Mouse (Mus musculus) midbrain, embryonic 16.5 days (tissue): ENCODE measurements at regions not wholly inside any gene's neighbourhood (a gene's known extent, or its start where the extent isn't known, plus 50 kb on each side); places are given as distances from the start of the nearest gene placed in this dataset.
"Not testable (repeated sequence)": the region's sequence is repeated elsewhere in the genome, so short reads cannot be mapped to it uniquely, and the experiment has no call there.

ENCODE experiments used
- ATAC-seq: fragments of 200-750 bp; cut with Nextera tagmentation; 2 replicates; pipeline ENCODE4 v1.8.0; 2017; ENCODE audit warnings: moderate TSS enrichment
- H3K27ac ChIP-seq: fragments of 300-500 bp; sonication (generic); 2 replicates; pipeline ENCODE4 v1.5.1; 2014; ENCODE audit warnings: mild to moderate bottlenecking, low read length, mixed read lengths
- H3K27me3 ChIP-seq: fragments of 300-500 bp; sonication (generic); 2 replicates; pipeline ENCODE4 v1.6.1; 2014; ENCODE audit warnings: low read depth, low read length, mixed read lengths; ENCODE audit not compliant: control insufficient read depth, insufficient read depth
- H3K36me3 ChIP-seq: fragments of 300-500 bp; sonication (generic); 2 replicates; pipeline ENCODE4 v1.6.1; 2014; ENCODE audit warnings: mild to moderate bottlenecking, low read length, moderate library complexity, mixed read lengths; ENCODE audit not compliant: control insufficient read depth, insufficient read depth
- H3K4me1 ChIP-seq: fragments of 300-500 bp; sonication (generic); 2 replicates; pipeline ENCODE4 v1.6.1; 2014; ENCODE audit warnings: mild to moderate bottlenecking, low read length, mixed read lengths; ENCODE audit not compliant: control insufficient read depth, insufficient read depth
- H3K4me2 ChIP-seq: fragments of 300-500 bp; sonication (generic); 2 replicates; pipeline ENCODE4 v1.6.1; 2014; ENCODE audit warnings: mild to moderate bottlenecking, low read length, mixed read lengths
- H3K4me3 ChIP-seq: fragments of 300-500 bp; sonication (generic); 2 replicates; pipeline ENCODE4 v1.5.1; 2014; ENCODE audit warnings: low read depth, mild to moderate bottlenecking, low read length, moderate library complexity, mixed read lengths
- H3K9ac ChIP-seq: fragments of 300-500 bp; sonication (generic); 2 replicates; pipeline ENCODE4 v1.6.1; 2014; ENCODE audit warnings: low read depth, low read length, mixed read lengths
- H3K9me3 ChIP-seq: fragments of 300-500 bp; sonication (generic); replicated peaks from 2 replicates; pipeline ENCODE4 v1.6.1; 2014; ENCODE audit warnings: mild to moderate bottlenecking, low read length, mixed read lengths; ENCODE audit not compliant: control insufficient read depth, poor library complexity, severe bottlenecking
- WGBS: fragments of 180-500 bp; shearing (Covaris S2); extraction: QIAGEN DNeasy Blood & Tissue Kit; methylation state at CpG from one replicate; pipeline ENCODE4 v1.1.7; 2014; 5-methylcytosine and 5-hydroxymethylcytosine counted together

- WGBS = 74% methylated on average over 2 of the region's 2 CpGs
- Histone ChIP-seq H3K4me2 (no peak overlapping the region), H3K9ac (no peak overlapping the region), H3K36me3 (no peaks in the 10 kb centered on the region), H3K27me3 (no peaks in the 10 kb centered on the region), H3K27ac (no peak overlapping the region), H3K4me3 (no peak overlapping the region), H3K4me1 (no peaks in the 10 kb centered on the region), H3K9me3 (no peaks in the 10 kb centered on the region)
- ATAC-seq = no peak
These were observed 234.2 kb downstream of the Unc5cl start for GRCm38 (mm10) chr17:48688944-48689343.

GRCm38 (mm10) chr17:48698456-48698855 lies 233.7 kb upstream of the Lrfn2 start:
- Histone ChIP-seq H3K36me3 (no peaks in the 10 kb centered on the region; the same call in 1 of the 2 replicates), H3K4me2 (no peak overlapping the region), H3K27ac (no peak overlapping the region), H3K4me3 (no peak overlapping the region), H3K27me3 (no peaks in the 10 kb centered on the region), H3K4me1 (no peaks in the 10 kb centered on the region), H3K9me3 (peaks cover 10% of the 10 kb centered on the region; the same call in 1 of the 2 replicates), H3K9ac (no peak overlapping the region)
- WGBS = 80% methylated on average over 5 of the region's 5 CpGs
- ATAC-seq = no peak

- H3K9ac ChIP-seq = no peak overlapping the region
- H3K4me1 ChIP-seq = no peaks in the 10 kb centered on the region
- H3K36me3 ChIP-seq = no peaks in the 10 kb centered on the region; the same call in 1 of the 2 replicates
- H3K4me3 ChIP-seq = no peak overlapping the region
- H3K9me3 ChIP-seq = peaks cover 10% of the 10 kb centered on the region; the same call in 1 of the 2 replicates
- no peak overlapping the region for H3K27ac ChIP-seq
- 36% methylated on average over 10 of the region's 10 CpGs for WGBS
- H3K4me2 ChIP-seq = no peak overlapping the region
- no peak for ATAC-seq
- no peaks in the 10 kb centered on the region for H3K27me3 ChIP-seq
These were observed 231.6 kb upstream of the Lrfn2 start for GRCm38 (mm10) chr17:48700591-48700990.

GRCm38 (mm10) chr17:48720506-48720905 lies 211.7 kb upstream of the Lrfn2 start:
- no peak overlapping the region for H3K4me2 ChIP-seq
- WGBS = 83% methylated on average over 4 of the region's 4 CpGs
- no peaks in the 10 kb centered on the region for H3K4me1 ChIP-seq
- no peaks in the 10 kb centered on the region for H3K9me3 ChIP-seq
- H3K9ac ChIP-seq = no peak overlapping the region
- H3K4me3 ChIP-seq = no peak overlapping the region
- H3K36me3 ChIP-seq = no peaks in the 10 kb centered on the region
- no peak for ATAC-seq
- no peak overlapping the region for H3K27ac ChIP-seq
- H3K27me3 ChIP-seq = no peaks in the 10 kb centered on the region

- no peaks in the 10 kb centered on the region for H3K36me3 ChIP-seq
- H3K4me1 ChIP-seq = no peaks in the 10 kb centered on the region
- no peak overlapping the region for H3K9ac ChIP-seq
- H3K9me3 ChIP-seq = no peaks in the 10 kb centered on the region
- H3K27ac ChIP-seq = no peak overlapping the region
- no peak overlapping the region for H3K4me2 ChIP-seq
- H3K27me3 ChIP-seq = no peaks in the 10 kb centered on the region
- no peak for ATAC-seq
- H3K4me3 ChIP-seq = no peak overlapping the region
- WGBS = 81% methylated on average over 10 of the region's 10 CpGs
These were observed 208.9 kb upstream of the Lrfn2 start for GRCm38 (mm10) chr17:48723286-48723685.

- Histone ChIP-seq H3K9ac (no peak overlapping the region), H3K27me3 (no peaks in the 10 kb centered on the region), H3K4me3 (no peak overlapping the region), H3K27ac (no peak overlapping the region), H3K9me3 (no peaks in the 10 kb centered on the region), H3K36me3 (no peaks in the 10 kb centered on the region), H3K4me2 (no peak overlapping the region), H3K4me1 (no peaks in the 10 kb centered on the region)
- ATAC-seq = no peak
- WGBS = 92% methylated on average over 11 of the region's 11 CpGs
These were observed 207.6 kb upstream of the Lrfn2 start for GRCm38 (mm10) chr17:48724513-48725112.

GRCm38 (mm10) chr17:48726460-48726859 lies 205.7 kb upstream of the Lrfn2 start:
- no peak for ATAC-seq
- WGBS = 82% methylated on average over 3 of the region's 3 CpGs

GRCm38 (mm10) chr17:48733801-48734200 lies 198.4 kb upstream of the Lrfn2 start:
- Histone ChIP-seq H3K4me3 (no peak overlapping the region), H3K36me3 (no peaks in the 10 kb centered on the region), H3K9ac (no peak overlapping the region), H3K9me3 (no peaks in the 10 kb centered on the region), H3K4me2 (no peak overlapping the region), H3K27me3 (no peaks in the 10 kb centered on the region), H3K27ac (no peak overlapping the region), H3K4me1 (peaks cover under 1% of the 10 kb centered on the region; the same call in 1 of the 2 replicates)
- 73% methylated on average over 9 of the region's 9 CpGs for WGBS
- ATAC-seq = no peak

More at GRCm38 (mm10) chr17:48726460-48726859, 205.7 kb upstream of the Lrfn2 start:
- no peaks in the 10 kb centered on the region for H3K9me3 ChIP-seq
- no peaks in the 10 kb centered on the region for H3K4me1 ChIP-seq
- H3K36me3 ChIP-seq = no peaks in the 10 kb centered on the region
- no peak overlapping the region for H3K9ac ChIP-seq
- H3K27ac ChIP-seq = no peak overlapping the region
- H3K4me3 ChIP-seq = no peak overlapping the region
- H3K27me3 ChIP-seq = no peaks in the 10 kb centered on the region
- no peak overlapping the region for H3K4me2 ChIP-seq

GRCm38 (mm10) chr17:48737181-48737580 lies 195.0 kb upstream of the Lrfn2 start:
- not testable (repeated sequence) for H3K36me3 ChIP-seq, H3K4me1 ChIP-seq, H3K9me3 ChIP-seq, H3K9ac ChIP-seq, H3K4me2 ChIP-seq, ATAC-seq, H3K27me3 ChIP-seq, H3K4me3 ChIP-seq, H3K27ac ChIP-seq
- WGBS = 83% methylated on average over 2 of the region's 2 CpGs
